In the genomic region with DNA sequence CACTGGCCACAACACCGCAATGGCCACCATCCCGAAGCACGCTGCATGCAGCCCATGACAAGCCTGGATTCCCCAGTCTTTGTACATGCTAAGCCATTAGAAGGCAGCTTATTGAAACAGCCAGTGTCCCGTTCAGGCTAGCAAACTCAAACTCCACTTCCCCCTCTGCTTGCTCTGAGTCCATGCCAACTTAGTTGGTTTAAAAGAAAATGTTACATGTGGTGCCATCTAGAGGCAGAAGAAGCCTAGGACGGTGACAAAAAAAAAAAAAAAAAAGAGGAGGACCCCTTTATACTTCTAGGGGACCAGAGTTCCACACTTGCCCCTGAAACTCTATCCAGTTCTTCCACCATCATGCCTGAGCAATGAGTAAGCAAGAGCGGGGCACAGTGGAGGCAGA, we compare ENCODE assay signal across 10 mouse cellular contexts.
DNase-seq lines count a peak whose midpoint lies in the region; ATAC-seq and TF ChIP-seq lines count a peak whose summit lies in the region.
"Had no signal": no experiment of that assay in that cellular context is flagged by ENCODE, and none has a peak within 500 bp of the region (broad histone marks: within the 10 kb centered on the region; RNA-seq: fewer than 3 reads in every experiment).

No protein-coding gene starts in this region.

- H3K36me3 ChIP-seq in heart, adult 2 months (ENCODE audit: control insufficient read depth, insufficient read depth, low read length): no peaks in the 10 kb centered on the region
- H3K36me3 ChIP-seq in lung, embryonic 16.5 days (ENCODE audit: control insufficient read depth, insufficient read depth, low read length): no peaks in the 10 kb centered on the region
- no peaks in the 10 kb centered on the region; the same call in 1 of the 2 replicates for H3K36me3 ChIP-seq in stomach, postnatal 0 days (ENCODE audit: control insufficient read depth, insufficient read depth, low read length)

- H3K27me3 ChIP-seq in heart, adult 2 months (ENCODE audit: control insufficient read depth, insufficient read depth, low read length): no peaks in the 10 kb centered on the region
- no peaks in the 10 kb centered on the region for H3K27me3 ChIP-seq in lung, embryonic 16.5 days (ENCODE audit: control insufficient read depth, insufficient read depth, low read depth, low read length)
- no peaks in the 10 kb centered on the region for H3K27me3 ChIP-seq in stomach, postnatal 0 days (ENCODE audit: control insufficient read depth, insufficient read depth, low read length)

- peaks cover 3% of the 10 kb centered on the region; the same call in 1 of the 2 replicates for H3K4me1 ChIP-seq in heart, adult 2 months (ENCODE audit: control insufficient read depth, insufficient read depth, low read length)
- H3K4me1 ChIP-seq in lung, embryonic 16.5 days (replicated peaks; ENCODE audit: control insufficient read depth, insufficient read depth, low read length): peaks cover 24% of the 10 kb centered on the region
- H3K4me1 ChIP-seq in lung, adult 2 months (ENCODE audit: control insufficient read depth, insufficient read depth, low read length): peaks cover 3% of the 10 kb centered on the region
- H3K4me1 ChIP-seq in stomach, postnatal 0 days (replicated peaks; ENCODE audit: control insufficient read depth, insufficient read depth): 0 out of 2 replicates have a peak, but pooled peaks cover 2% of the 10 kb centered on the region

- peak; percentile 30; the same call in 1 of the 2 replicates for ATAC-seq in lung, embryonic 16.5 days (ENCODE audit: low read depth)
- ATAC-seq in common myeloid progenitor, adult 5-6 weeks (replicated peaks; ENCODE audit: low read depth, poor library complexity, severe bottlenecking): peak; percentile 98
- no peak for ATAC-seq in stomach, postnatal 0 days (ENCODE audit: low FRiP score, low TSS enrichment)
- ATAC-seq: inflammation-experienced regulatory T-cells, adult 6 months had no signal

- 65% methylated on average over 6 of the region's 6 CpGs for WGBS in heart, adult 2 months
- WGBS in lung, embryonic 16.5 days: 61% methylated on average over 6 of the region's 6 CpGs
- 61% methylated on average over 6 of the region's 6 CpGs for WGBS in lung, adult 2 months
- WGBS in stomach, postnatal 0 days: 56% methylated on average over 6 of the region's 6 CpGs

- no peak overlapping the region for H3K9ac ChIP-seq in heart, adult 2 months (ENCODE audit: low read depth, low read length)
- no peak overlapping the region for H3K9ac ChIP-seq in lung, embryonic 16.5 days (ENCODE audit: low read length)
- H3K9ac ChIP-seq in stomach, postnatal 0 days (ENCODE audit: low read length): no peak overlapping the region

- DNase-seq in heart, adult 2 months: no peak
- DNase-seq in heart, adult 8-10 months (ENCODE audit: low spot score): no peak
- no peak for DNase-seq in lung, adult 2 months
- DNase-seq in stomach, postnatal 0 days (ENCODE audit: low spot score): no peak
- no peak for DNase-seq in right cerebral cortex, postnatal 4 days
- DNase-seq in adrenal gland, postnatal 10 days: no peak
- DNase-seq: spleen, adult 18-20 months had no signal

- no peak overlapping the region for H3K4me2 ChIP-seq in lung, embryonic 16.5 days (ENCODE audit: low read depth, low read length)
- H3K4me2 ChIP-seq in stomach, postnatal 0 days (replicated peaks; ENCODE audit: low read depth): no peak overlapping the region

- peak; percentile 58 for TF ChIP-seq CTCF in heart, adult 2 months (IDR thresholded peaks at IDR 0.05)
- TF ChIP-seq CTCF in lung, adult 2 months (IDR thresholded peaks at IDR 0.05; ENCODE audit: insufficient read depth, low read length): no peak
- peak; percentile 68 for TF ChIP-seq CTCF in stomach, postnatal 0 days (IDR thresholded peaks at IDR 0.05; ENCODE audit: low read depth)

- TF ChIP-seq POLR2A in heart, adult 2 months (IDR thresholded peaks at IDR 0.05; ENCODE audit: insufficient read depth, low read depth, low read length): no peak
- TF ChIP-seq POLR2A in lung, adult 2 months (IDR thresholded peaks at IDR 0.05; ENCODE audit: borderline replicate concordance, extremely low read depth, low read depth, low read length): no peak

- no peak for TF ChIP-seq EP300 in heart, adult 2 months (IDR thresholded peaks at IDR 0.05; ENCODE audit: insufficient read depth, low read depth, low read length)
- no peak for TF ChIP-seq EP300 in stomach, postnatal 0 days (optimal IDR thresholded peaks at IDR 0.05)

- H3K27ac ChIP-seq in heart, adult 2 months: no peak overlapping the region
- H3K27ac ChIP-seq in lung, embryonic 16.5 days (ENCODE audit: low read length): no peak overlapping the region
- no peak overlapping the region for H3K27ac ChIP-seq in stomach, postnatal 0 days (replicated peaks)

- H3K9me3 ChIP-seq in lung, embryonic 16.5 days (ENCODE audit: control insufficient read depth, low read length): no peaks in the 10 kb centered on the region
- no peaks in the 10 kb centered on the region for H3K9me3 ChIP-seq in stomach, postnatal 0 days (ENCODE audit: control insufficient read depth, low read length)

- no peak overlapping the region for H3K4me3 ChIP-seq in heart, adult 2 months
- no peak overlapping the region for H3K4me3 ChIP-seq in lung, embryonic 16.5 days (ENCODE audit: low read length)
- H3K4me3 ChIP-seq in lung, adult 2 months (replicated peaks; ENCODE audit: extremely low read depth, low read depth, low read length): no peak overlapping the region
- no peak overlapping the region for H3K4me3 ChIP-seq in stomach, postnatal 0 days (ENCODE audit: low read depth, low read length)

- no peaks in the 10 kb centered on the region for H3K79me2 ChIP-seq in heart, adult 2 months (replicated peaks; ENCODE audit: control insufficient read depth, insufficient read depth, low read length)

- intact Hi-C loops in heart, adult 2 months (cut with DNase I): no loop called here
